In the genomic region with DNA sequence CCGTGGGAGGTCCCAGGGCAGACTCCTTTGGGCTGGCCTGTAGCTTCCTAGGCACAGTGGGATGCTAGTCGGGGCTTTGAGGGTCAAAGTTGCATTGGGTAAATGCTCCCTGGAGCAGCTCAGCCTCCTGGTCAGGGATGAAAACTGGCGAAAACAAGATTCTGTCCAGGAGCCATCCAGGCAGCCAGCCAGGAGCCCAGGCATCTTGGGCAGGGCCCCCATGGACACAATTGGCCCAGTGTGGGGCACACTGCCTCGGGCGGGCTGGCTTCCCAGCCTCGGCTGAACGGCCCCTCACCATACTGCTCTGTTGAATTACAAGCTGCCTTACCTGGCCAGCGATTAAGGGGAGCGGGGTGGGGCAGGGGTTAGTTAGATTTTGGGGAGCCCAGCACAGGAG, we compare ENCODE assay signal across 10 mouse cellular contexts.
DNase-seq lines count a peak whose midpoint lies in the region; ATAC-seq and TF ChIP-seq lines count a peak whose summit lies in the region.
"Had no signal": no experiment of that assay in that cellular context is flagged by ENCODE, and none has a peak within 500 bp of the region (broad histone marks: within the 10 kb centered on the region; RNA-seq: fewer than 3 reads in every experiment).

No protein-coding gene starts in this region.

- no peak overlapping the region for H3K27ac ChIP-seq in gastrocnemius, adult 2 months
- H3K27ac ChIP-seq: heart, embryonic 13.5 days had no signal

- no peak for TF ChIP-seq CTCF in gastrocnemius, adult 2 months (IDR thresholded peaks at IDR 0.05)

- no peak for DNase-seq in frontal cortex, postnatal 14 days (ENCODE audit: low spot score in 2 of 2)
- DNase-seq in right cerebral cortex, adult 18-20 months: peak; percentile 62
- no peak for DNase-seq in right cerebral cortex, adult 2 months (ENCODE audit: low spot score in 2 of 2)
- DNase-seq in kidney, postnatal 10 days: peak; percentile 79
- DNase-seq in gastrocnemius, adult 2 months: no peak
- no peak for DNase-seq in retina, postnatal 1 day
- DNase-seq: thymus, postnatal 14 days had no signal

- no peak overlapping the region for H3K4me3 ChIP-seq in gastrocnemius, adult 2 months
- H3K4me3 ChIP-seq: heart, embryonic 13.5 days had no signal

- intact Hi-C loops in gastrocnemius, adult 2 months (cut with DNase I): no loop called here

- ATAC-seq in frontal cortex, adult (ENCODE audit: low TSS enrichment): 0 out of 2 replicates have a peak, but pooled peaks have one; percentile 31
- ATAC-seq: inflammation-experienced regulatory T-cells, adult 6 months had no signal

Comparison
In these comparisons a context has a peak if more than half of its experiments do, and no peak if none do; other contexts are left out.
1. DNase-seq: peak in right cerebral cortex, adult 18-20 months (single experiment) and kidney, postnatal 10 days (single experiment); none in frontal cortex, postnatal 14 days (0 of 2), right cerebral cortex, adult 2 months (0 of 2), gastrocnemius, adult 2 months (single experiment) and retina, postnatal 1 day (single experiment).